Mouse (Mus musculus) frontal cortex, postnatal 36 days (tissue): Measurements from ENCODE around the gene Tlr13.

Experiments used
- DNase-seq, 2 experiments: peaks; one replicate each; pipeline ENCODE4 v3.0.0; 2022; ENCODE audit warnings: low spot score in 2 of 2

The Tlr13 gene

DNA sequence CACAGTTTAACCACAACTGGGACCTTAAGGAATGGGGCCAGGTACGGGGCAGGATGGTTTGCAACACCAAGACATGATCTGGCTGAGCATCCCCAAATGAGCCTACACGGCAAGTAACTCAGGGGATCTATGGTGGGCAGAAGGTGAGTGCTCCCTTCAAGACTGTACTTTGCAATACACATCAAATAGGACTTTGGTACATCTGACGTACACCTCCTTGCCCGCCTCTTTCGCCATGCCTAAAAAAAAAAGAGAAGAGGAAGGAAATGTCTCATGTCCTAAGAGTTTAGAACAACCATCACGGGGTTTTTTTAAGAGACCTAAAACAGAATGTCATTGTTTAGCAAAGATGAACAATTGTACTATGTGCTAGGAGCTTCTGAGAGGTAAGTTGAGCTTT, at the start of gene Tlr13:
Gene Tlr13 (plus strand): TSS at position 269 of the 400 bp plus-strand sequence.
- no peak for DNase-seq

DNA sequence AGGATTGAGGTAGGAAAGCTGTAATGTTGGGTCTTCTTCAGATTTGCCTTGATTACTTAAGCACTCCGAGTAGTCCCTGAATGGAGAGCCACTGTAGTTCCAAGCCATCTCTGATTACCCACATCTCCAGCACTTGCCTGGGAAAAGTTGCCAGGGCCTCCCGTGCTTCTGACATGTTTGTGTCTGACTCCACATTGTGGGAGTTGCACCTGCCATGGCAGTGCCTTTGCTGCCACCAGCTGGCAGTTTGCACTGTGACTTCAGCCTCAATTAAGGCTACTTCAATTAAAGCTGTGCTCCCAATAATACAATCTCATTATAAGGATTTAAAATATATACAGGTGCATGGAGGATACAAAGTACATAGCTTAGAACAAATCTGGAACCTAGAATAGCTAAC, 37.5 kb upstream of the Tlr13 start:
- DNase-seq, result peak in 1 of 2 experiments; percentile 9

DNA sequence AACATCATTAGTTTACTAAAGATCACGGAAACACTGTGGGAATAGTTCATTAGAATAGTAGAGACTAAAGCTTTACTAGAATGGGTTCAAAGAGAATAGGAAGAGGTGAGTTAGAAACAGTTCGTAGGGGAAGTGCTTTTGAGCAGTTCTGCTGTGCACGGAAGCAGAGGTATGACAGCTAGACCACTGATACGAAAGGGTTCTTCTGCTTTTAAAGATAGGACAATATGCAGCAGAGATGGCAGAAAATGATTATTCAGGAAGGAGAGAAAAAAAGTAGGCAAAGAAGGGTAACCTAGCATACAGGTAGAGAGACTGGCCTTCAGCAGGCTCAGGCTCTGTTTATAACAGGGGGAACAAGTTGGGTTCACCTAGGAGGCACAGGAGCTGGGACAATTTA, 29.1 kb upstream of the Tlr13 start:
- DNase-seq, result no peak

DNA sequence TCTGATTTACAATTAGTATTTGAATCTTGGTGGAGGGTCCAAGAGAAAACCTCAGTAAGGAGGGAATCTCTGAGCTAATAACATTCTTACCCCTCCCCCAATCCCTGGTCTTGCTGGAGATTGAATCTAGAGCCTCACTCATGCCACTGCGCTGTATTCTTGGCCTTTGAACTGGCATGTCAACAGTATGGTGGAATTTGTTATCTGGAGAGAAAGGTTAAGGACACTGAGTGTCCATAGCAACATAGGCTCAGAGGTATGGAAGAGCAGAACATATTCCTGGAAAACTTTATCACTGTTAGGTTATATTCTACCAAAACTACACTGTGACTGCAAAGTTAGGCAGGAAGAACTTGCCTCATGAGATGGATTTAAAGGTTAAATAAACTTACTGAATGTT, 28.3 kb upstream of the Tlr13 start:
- no peak for DNase-seq

DNA sequence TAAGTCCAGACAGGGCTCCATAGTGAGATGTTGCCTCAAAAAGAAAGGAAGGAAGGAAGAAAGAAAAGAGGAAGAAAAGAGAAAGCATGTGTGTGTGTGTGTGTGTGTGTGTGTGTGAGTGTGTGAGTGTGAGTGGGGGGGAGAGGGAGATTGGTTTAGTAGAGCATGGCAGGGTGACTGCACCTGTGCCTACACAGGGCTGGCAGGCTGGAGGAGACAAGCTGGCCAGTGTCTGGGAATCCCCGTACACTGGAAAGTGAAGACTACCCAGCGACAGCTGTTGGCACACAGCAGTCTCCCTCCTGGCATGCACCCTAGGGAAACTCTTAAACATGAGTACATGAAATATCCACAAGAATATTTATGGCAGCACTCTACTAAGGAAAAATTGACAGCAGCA, 20.2 kb upstream of the Tlr13 start:
- DNase-seq, result no peak

DNA sequence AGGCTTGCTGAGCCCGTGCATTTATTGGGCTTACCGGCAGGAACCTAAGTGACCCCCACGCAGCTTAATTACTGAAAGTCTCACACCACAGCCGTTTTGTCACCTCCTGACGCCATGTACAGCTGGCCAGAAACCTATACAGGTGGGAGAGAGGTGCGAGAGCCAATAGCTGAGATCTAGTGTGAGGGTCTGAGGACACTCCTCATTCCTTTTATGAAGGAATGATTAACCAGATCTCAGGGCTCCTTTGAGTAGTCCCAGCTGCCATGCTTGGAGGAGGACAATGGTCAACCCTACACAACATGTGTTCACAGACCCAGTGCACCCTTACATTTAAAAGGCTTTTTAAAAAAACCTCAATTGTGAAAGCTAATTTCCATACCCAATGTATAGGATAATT, 14.7 kb upstream of the Tlr13 start:
- no peak for DNase-seq

DNA sequence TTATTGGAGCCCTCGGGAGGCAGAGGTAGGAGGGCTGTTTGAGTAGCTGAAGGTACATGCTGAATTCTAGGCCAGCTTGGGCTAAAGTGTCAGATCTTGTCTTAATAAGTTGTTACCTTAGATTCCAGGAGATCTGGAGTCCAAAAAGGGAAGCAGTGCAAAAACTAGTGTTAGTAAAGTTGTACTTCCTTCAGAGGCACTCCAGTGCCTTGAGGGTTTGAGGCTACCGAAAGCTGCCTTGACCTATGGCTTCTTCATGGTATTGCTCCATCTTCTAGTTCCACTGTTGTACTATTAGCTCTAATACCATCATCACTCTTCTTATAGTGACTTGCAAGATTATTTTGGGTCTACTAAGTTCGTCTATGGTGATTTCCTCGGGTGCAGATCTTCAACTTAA, 13.1 kb upstream of the Tlr13 start:
- DNase-seq, result no peak

DNA sequence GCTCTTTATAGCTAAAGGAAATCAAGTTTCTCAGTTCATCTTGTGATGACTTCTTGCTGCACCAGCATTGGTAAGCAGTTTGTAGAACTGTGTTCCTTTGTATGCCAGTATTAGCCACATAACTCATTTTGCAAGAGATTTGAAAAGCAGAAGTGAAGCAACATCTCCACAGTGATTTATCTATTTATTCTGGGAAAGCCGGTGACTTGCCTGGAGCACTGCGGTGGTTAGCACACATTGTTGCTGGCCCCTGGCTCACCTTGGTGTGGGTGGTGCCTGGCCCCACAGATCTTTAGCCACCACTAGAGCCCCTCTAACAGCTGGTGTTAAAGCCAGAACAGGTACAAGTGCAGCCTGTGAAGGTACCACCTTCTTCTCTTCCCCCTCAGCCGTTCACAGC, 8.1 kb upstream of the Tlr13 start:
- no peak for DNase-seq

DNA sequence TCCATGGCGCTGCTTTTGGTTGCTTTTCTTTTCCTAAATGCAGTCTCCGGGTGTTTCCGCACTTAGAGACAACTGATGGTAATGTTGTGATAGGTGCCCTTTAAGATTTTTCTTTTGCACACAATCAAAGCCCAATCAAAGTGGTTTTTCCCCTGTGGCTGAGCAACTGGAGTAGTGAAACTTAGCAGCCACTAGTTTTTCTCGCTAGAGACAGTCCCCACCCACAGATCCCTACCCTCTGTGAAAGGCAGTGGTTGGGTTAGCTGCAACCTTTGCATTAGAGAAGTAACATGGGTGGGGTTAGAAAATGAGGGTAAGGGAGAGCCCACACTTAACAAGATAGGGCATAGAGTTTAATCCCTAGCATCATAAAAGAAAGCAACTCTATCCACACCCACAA, 7.5 kb upstream of the Tlr13 start:
- no peak for DNase-seq

DNA sequence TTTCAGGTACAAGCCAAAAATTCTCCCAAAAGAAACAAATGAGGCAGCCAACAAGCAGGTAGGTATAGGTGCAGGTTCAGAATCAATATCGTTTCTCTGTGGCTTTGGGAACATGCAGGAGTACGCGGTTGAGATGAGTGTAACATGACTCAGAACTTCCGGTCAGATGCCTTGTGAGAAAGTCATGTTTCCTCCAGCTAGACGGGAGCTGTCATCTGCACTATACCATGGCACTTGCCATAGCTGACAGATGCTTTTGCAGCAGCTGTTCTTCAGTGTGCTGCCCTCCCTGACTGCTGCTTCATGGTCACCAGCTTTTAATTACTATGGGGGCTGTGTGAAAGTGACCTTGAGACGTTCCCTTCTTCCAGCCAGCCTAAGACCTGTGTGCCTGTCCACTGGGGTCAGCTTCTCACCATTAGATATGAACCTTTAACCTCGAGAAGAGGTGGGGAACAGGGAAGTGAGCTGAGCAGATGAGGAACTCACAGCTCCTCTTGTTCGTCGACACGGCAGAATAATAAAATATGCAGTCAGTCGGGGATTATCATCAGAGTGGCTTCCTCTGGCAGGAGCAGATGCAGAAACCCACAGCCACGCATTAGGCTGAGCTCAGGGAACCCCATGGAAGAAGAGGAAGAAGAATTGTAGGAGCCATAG, 7.0 kb upstream of the Tlr13 start:
- no peak for DNase-seq

DNA sequence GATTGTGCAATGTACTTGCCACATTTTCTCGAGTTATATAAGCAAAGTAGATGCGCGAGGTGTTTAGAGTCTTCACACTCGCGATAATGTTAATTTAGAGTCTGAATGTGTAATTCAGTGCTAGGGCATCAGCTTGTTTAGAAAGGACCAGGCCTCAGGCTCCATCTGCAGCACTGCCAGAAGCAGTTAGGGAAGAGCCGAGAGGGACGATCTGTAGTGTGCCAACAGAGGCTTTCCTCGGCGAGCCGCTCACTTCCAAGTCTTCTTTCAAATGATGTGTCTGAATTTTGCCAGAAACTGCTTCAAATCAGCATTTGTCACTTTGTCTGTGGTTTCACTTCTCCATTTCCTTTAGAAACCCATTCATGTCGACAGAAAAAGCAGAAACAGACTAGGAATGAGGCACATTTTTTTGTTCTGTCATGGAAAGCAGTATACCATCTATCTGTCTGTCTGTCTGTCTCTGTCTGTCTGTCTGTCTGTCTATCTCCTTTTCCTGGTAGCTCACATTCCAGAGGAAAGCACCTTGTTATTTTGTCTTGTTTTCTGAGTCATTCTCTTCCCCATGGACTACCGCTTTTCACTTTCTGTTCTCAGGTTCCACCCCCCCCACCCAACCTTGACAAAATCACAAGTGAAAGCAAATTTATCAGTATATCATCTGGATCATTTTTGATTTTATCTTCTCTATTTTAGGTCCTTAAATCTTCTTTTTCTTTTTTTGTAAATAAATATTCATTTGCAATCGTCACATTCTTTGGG, 3.5 kb upstream of the Tlr13 start:
- DNase-seq, result peak in 1 of 2 experiments; percentile 12

DNA sequence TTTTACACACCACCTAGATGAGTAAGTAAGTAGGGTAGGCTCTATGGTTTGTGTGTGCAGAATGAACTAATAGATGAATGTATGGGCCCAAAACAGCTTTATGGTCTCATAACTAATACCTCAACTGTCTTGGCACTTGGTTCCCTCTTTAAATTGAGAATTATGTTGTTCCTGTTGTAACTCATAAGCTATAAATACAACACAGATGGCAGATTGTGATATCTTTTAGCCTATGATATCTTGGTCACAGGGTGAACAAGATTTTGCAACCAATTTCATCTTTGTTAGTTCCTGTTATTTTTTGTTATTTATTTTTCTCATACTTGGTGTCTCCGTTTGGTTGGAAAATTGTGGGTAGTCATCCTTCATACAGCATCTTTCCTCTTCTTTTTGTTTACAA, 5.2 kb downstream of the Tlr13 start:
- no peak for DNase-seq

DNA sequence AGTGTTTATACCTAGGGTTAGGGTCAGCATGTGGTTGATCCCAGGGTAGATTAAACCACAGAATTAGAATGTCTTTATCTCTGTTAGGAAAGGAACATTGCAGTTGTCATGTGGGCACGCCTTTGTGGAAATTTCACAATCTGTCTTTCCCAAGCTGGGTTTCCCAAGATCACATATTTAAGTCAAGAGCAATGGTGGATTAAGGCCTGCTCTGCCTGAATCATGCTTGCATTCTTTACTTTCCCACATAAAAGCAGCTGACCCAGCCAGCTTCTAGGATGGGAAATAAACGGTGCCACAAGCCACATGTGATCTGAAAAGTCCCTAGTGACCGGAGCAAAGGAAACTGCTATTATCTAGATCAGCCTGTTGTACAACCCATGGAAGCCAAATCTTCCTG, 6.5 kb downstream of the Tlr13 start:
- DNase-seq, result no peak

DNA sequence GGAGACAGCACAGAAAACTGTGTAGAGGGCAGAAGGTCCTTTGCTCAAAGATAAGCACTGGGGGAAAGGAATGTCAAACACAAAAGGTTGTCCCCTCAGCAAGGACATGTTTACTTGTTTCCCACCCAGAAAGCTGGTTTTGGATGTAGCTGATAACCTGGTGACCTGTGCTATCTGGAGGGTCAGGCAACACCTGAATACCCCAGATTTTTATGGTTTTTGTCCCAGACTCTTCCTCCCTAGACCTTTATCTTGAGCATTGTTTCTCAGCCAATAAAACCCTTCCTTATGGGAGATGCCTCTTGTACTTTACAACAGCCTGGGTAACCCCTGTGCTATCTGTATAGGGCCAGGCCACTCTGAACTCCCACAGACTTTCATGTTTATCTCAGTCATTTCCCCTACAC, 11.2 kb downstream of the Tlr13 start:
- DNase-seq, result no peak

DNA sequence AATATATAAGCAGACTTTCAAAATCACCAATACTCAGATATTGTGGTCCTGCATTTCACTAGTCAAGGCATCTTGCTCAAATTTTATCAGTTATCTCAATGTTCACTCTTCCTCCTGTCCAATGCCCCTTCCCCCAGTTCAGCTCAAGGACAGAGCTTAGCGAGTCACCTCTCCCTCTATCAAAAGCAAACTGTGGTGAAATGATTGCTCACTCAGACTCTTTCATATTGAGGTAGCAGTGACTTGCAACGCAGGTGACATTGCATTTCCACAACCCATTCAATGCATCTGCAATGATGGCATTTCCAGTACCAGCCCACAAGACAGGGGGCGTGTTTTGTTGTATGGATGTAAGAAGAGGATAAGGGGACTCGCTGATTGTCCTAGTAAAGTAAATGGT, 12.9 kb downstream of the Tlr13 start:
- no peak for DNase-seq

DNA sequence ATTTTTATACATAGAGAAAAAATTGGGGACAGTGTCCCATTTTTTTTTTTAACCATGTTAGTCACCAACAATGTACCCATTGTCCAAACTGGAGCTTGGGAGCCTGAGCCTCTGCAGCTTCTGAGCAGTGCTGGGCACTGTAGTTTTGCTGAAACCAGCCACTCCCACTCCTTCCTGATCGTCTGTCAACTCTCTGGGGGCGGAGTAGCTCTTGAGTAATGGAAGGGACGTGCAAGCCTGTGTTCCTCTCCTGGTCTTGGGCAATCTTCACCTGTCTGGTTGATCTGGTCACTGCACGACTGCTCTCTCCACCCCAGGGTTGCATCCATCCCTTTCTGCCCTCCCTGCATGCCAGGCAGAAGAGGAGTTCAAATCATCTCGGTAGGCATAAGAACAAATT, 21.0 kb downstream of the Tlr13 start:
- no peak for DNase-seq

DNA sequence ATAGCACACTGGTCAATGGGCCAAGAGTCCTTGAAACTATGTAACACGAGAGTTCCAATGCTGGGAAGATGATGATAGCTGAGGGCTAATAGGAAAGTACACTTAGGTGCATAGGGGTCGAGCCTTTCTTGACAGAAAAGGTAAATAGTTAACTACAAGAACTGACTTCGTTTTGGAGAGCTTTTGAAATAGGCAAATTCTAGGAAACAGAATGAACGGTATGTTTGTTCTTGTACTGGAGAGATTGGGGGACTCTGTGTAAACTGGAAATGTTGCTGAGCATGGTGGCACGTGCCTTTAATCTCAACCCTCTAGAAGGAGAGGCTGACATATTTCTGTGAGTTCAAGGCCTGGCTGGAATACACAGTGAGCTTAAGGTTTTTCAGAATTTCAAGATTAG, 21.6 kb downstream of the Tlr13 start:
- DNase-seq, result no peak

DNA sequence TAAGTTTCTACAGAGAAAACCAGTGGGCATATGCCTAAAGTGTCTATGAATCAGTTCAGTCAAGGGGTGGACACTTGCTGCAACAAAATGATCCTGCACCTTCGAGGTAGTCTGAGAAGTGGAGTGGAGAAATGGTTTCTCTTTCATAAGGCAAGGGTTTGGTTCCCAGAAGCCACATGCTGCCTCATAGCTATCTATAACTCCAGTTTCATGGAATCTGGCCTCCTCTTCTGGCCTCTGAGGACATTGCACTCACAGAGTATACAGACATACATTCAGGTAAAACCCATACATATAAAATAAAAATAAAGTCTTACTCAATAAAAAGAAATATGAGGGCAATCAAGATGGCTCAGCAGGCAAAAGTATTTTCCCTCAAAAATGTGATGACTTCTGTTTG, 22.1 kb downstream of the Tlr13 start:
- DNase-seq, result no peak

DNA sequence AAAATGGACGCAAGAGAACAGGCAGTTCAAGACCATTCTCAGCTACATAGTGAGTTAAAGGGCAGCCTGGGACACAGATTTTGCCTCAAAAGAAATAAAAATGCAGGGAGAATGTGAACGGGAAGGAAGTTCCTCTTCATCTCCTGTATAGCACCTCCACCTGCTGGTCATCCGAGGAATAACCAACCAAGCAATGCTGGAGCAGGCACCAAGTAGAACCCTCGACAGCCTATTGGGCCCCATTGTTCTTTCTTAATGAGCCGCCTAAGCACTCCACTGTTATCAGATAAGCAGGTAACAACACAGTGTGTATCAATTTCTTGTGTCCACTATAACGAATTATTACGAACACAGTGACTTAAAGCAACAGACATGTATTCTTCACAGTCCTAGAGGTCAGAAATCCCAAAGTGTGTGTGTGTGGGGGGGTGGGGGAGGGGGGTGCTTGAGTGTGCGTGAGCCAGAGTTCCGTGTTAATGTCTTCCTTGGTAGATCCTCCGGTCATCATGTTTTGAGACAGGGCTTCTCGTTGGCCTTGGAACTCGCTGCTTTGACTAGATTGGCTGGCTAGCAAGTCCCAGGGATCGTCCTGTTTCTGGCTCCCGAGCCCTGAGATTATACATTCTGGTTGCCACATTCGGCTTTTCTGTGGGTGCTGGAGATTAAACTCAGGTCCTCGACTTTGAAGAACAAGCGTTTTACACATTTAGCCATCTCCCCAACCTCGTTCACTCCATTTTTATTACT, 28.3 kb downstream of the Tlr13 start:
- peak; percentile 67 to 73 for DNase-seq

DNA sequence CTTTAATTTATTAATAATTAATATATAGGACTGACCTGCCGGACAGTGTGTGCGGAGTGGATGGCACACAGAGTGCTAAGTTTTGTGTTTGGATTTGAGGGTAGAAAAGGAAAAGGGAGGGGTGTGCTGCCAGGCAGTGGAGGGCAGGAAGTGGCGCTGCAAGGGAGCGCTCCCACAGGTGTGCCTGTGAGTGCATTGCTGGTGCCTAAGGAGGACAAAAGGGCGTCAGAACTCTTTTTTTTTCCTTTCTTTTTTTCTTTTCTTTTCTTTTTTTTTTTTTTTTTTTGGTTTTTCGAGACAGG, 28.8 kb downstream of the Tlr13 start:
- no peak for DNase-seq

DNA sequence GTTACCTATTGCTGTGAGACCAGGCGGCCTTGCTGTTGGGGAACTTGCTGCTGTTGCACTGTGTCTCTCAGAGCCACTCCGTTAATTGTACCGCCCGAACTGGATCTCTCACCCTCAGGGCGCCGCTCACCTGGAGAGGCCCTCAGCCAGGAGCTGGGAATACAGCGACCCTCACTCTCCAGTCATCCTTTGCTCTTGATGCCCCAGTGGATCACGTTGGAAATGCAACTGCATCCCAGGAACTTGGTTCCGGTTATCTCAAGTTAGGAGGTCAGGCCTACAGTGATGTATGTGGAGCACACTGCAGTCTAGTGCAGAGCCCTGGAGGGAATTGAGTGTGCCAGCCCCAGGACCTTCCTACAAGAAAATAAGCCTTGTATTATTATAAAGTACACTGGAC, 33.3 kb downstream of the Tlr13 start:
- no peak for DNase-seq

DNA sequence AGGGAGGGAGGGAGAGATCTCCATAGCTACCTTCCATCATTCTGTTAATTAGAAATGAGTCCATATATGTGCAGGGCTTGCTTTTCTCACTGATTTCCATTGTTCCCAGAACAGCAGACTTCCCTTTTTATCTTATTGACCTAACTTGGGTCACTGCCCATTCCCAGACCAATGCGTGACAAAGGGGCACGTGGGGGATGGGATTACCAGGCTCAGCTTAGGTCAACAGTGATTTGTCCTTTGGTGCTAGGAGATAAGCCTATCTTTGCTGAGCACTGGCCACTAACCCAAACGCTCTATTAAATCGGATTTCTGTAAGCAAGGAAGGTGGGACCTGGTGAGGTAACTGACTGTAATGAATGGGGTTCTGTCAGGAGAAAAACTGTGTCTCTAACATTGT, 41.3 kb downstream of the Tlr13 start:
- DNase-seq, result no peak

DNA sequence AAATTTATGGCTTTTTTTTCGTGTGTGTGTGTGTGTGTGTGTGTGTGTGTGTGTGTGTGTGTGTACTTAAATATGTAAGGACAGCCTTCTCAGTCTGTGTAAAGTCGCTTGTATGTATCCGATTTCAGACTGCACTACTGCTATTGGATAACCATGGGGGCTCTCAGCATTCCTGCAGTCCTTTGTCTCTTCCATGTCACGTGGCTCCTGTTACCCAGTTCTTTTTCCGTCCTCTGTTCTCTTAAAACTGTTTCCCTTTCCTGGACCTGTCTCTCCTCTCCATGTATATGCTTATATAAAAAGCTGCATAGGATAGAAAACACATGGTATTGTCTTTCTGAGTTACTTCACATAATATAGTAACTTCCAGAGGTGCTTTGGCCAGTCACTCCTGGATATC, 42.7 kb downstream of the Tlr13 start:
- no peak for DNase-seq
